Mouse (Mus musculus) intestine, embryonic 16.5 days (tissue): ENCODE results near the gene E330034G19Rik. TPM values are rescaled to one million over a fixed set of nuclear protein-coding genes. Genes with fewer than 3 reads are reported as not detected.
A peak's percentile ranks its signal among the peaks of the same experiment; 100 is the strongest.

Experiments used
- ATAC-seq: fragments of 200-750 bp; cut with Nextera tagmentation; 2 replicates; pipeline ENCODE4 v1.8.0; 2017; ENCODE audit warnings: moderate TSS enrichment, moderate library complexity
- H3K27ac ChIP-seq: fragments of 300-500 bp; sonication (generic); 2 replicates; pipeline ENCODE4 v1.5.1; 2014; ENCODE audit warnings: mild to moderate bottlenecking, low read length
- H3K27me3 ChIP-seq: fragments of 300-500 bp; sonication (generic); replicated peaks from 2 replicates; pipeline ENCODE4 v1.6.1; 2014; ENCODE audit warnings: low read length, control low read depth, mixed read lengths; ENCODE audit not compliant: control insufficient read depth, insufficient read depth
- H3K36me3 ChIP-seq: fragments of 300-500 bp; sonication (generic); 2 replicates; pipeline ENCODE4 v1.6.1; 2014; ENCODE audit warnings: low read length, control low read depth; ENCODE audit not compliant: control insufficient read depth, insufficient read depth
- H3K4me1 ChIP-seq: fragments of 300-500 bp; sonication (generic); 2 replicates; pipeline ENCODE4 v1.6.1; 2014; ENCODE audit warnings: low read length, control low read depth, mixed read lengths; ENCODE audit not compliant: control insufficient read depth, insufficient read depth
- H3K4me2 ChIP-seq: fragments of 300-500 bp; sonication (generic); 2 replicates; pipeline ENCODE4 v1.6.1; 2014; ENCODE audit warnings: low read depth, low read length, control low read depth
- H3K4me3 ChIP-seq: fragments of 300-500 bp; sonication (generic); 2 replicates; pipeline ENCODE4 v1.5.1; 2014; ENCODE audit warnings: mild to moderate bottlenecking, low read length
- H3K9ac ChIP-seq: fragments of 300-500 bp; sonication (generic); 2 replicates; pipeline ENCODE4 v1.6.1; 2014; ENCODE audit warnings: low read depth, low read length
- H3K9me3 ChIP-seq: fragments of 300-500 bp; sonication (generic); 2 replicates; pipeline ENCODE4 v1.6.1; 2016; ENCODE audit warnings: low read length, control low read depth; ENCODE audit not compliant: control insufficient read depth
- WGBS: fragments of 180-500 bp; shearing (Covaris S2); extraction: QIAGEN DNeasy Blood & Tissue Kit; methylation state at CpG from one replicate; pipeline ENCODE4 v1.1.7; 2014; 5-methylcytosine and 5-hydroxymethylcytosine counted together
- polyA plus RNA-seq: library from polyadenylated mRNA; unstranded; fragments of >200 nt; fragmentation: Nextera tagmentation; extraction: Ambion mirVana; gene quantifications from 2 replicates; pipeline ENCODE4 v1.2.1, GENCODE M21; 2015

E330034G19Rik gene
- not detected in 2 replicates for polyA plus RNA-seq

DNA sequence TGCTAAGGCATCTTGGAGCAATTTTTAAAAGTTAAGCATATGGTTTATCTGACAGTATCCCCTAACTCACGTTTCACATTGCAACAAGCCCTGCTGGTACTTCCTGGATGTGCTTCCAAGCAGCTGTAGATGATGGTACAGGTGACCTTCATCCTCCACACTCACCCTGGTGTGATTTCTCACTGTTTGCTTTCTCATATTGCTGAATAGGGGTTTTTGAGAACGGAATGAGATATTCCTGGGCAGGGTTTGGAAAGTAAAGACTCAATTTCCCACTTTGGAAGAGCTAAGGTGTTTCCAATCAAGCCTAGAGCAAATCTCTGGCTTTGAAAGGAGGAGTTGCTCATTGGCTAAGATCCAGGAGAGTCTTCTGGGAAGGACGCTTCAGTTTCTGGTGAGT, at the start of gene E330034G19Rik:
E330034G19Rik (plus strand) TSS at position 301 of the 400 bp plus-strand sequence.
- H3K4me1 ChIP-seq, result no peaks in the 10 kb centered on the region
- H3K36me3 ChIP-seq, result no peaks in the 10 kb centered on the region
- WGBS, result 45% methylated on average over 3 of the region's 3 CpGs
- H3K9me3 ChIP-seq, result no peaks in the 10 kb centered on the region
- no peak within 1 kb of the TSS for H3K4me3 ChIP-seq
- no peak within 1 kb of the TSS for H3K27ac ChIP-seq
- H3K9ac ChIP-seq, result no peak within 1 kb of the TSS
- H3K4me2 ChIP-seq, result no peak within 1 kb of the TSS
- no peak for ATAC-seq
- H3K27me3 ChIP-seq, result no peaks in the 10 kb centered on the region

- Histone ChIP-seq H3K9me3 (no peaks in the 10 kb centered on the region), H3K4me2 (peak overlapping the region; percentile 94), H3K4me1 (peaks cover 14% of the 10 kb centered on the region), H3K36me3 (no peaks in the 10 kb centered on the region), H3K9ac (peak overlapping the region; percentile 91), H3K27me3 (no peaks in the 10 kb centered on the region), H3K4me3 (peak overlapping the region; percentile 90), H3K27ac (peak overlapping the region; percentile 91)
- WGBS, result under 1% methylated on average over 40 of the region's 40 CpGs
- ATAC-seq, result peak; percentile 73
Measured at GRCm38 (mm10) chr14:24244330-24245176, 48.5 kb upstream of the E330034G19Rik start.

GRCm38 (mm10) chr14:24245177-24246081, 47.6 kb upstream of the E330034G19Rik start, which contains the start of gene Dlg5:
Gene Dlg5 (minus strand): TSS chr14:24245920.
- H3K4me2 ChIP-seq, result peak within 1 kb of the TSS; percentile 94
- H3K27me3 ChIP-seq, result no peaks in the 10 kb centered on the region
- H3K9me3 ChIP-seq, result no peaks in the 10 kb centered on the region
- under 1% methylated on average over 77 of the region's 98 CpGs for WGBS
- H3K36me3 ChIP-seq, result no peaks in the 10 kb centered on the region
- peak within 1 kb of the TSS; percentile 90 for H3K4me3 ChIP-seq
- ATAC-seq, result peak; percentile 89
- H3K9ac ChIP-seq, result peak within 1 kb of the TSS; percentile 91
- peak within 1 kb of the TSS; percentile 91 for H3K27ac ChIP-seq
- H3K4me1 ChIP-seq, result peaks cover 13% of the 10 kb centered on the region

DNA sequence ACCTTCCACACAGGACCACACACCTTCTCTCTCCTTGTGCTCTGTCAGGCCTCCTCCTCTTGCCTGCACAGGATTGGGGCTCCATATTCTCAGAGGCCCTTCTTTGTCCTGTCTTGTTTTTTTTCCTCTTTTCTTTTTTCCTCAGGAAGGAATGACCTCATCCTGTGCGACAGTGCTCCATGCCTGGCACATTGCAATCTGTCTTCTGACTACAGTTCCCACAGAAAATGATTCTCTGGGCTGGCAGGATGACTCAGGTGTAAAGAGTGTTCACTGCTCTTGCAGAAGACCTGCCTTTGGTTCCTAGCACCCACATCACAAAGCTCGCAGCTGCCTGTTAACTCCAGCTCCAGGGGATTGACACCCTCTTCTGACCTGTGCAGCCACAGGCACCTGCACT, 43.1 kb upstream of the E330034G19Rik start:
- Histone ChIP-seq H3K27me3 (no peaks in the 10 kb centered on the region), H3K4me2 (no peak overlapping the region), H3K4me1 (peaks cover 16% of the 10 kb centered on the region), H3K27ac (no peak overlapping the region), H3K36me3 (no peaks in the 10 kb centered on the region), H3K9me3 (no peaks in the 10 kb centered on the region), H3K9ac (no peak overlapping the region), H3K4me3 (no peak overlapping the region)
- no peak for ATAC-seq
- 67% methylated on average over 2 of the region's 2 CpGs for WGBS

DNA sequence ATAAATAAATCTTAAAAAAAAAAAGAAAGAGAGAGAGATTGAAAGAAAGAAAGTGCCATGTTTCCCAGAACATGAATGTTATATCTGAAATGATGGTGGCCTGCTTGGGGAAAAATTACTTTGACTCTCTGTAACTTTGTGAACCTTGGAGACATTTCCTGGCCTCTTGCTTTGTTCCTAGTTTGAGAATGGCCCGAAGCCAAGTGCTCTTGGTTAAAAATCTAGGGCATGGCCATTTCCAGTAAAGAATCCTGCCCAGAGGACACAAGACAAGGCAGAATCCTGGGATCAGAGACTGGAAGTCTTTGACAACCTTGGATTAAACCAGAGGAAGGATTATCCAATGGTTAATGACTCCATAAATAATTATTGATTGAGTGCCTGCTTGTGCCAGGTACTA, 41.7 kb upstream of the E330034G19Rik start:
- 79% methylated on average over 1 of the region's 1 CpGs for WGBS

DNA sequence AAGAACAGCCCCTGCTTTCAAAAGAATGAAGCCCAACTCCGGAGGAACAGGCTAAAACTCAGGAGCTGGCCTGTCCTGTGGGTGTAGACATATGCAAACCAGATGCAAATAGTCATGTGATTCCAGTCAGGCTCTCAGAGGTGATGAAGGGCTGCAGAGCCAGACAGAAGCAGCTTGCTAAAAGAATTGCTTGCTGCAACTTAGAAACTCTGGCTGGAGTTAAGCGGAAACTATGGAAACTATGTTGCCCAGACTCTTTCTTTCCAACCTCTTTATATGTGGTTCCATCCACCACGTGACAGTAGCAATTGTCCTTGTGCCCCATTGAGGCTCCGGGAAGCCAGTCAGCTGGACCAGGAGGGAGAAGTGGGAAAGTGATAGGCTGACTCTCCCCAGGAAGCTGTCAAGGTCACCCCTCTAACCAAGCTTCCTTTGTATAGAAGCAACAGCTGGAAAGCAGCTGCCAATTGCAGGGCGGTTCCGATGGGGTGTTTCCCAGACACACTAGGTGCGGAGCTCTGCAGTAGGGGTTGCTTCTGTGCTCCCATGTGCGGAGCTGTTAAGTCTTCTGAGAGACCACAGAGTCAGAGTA, 39.3 kb upstream of the E330034G19Rik start:
- Histone ChIP-seq H3K27ac (peak overlapping the region; percentile 84), H3K9ac (0 out of 2 replicates have a peak overlapping the region, but pooled peaks have one; percentile 6), H3K36me3 (no peaks in the 10 kb centered on the region), H3K27me3 (no peaks in the 10 kb centered on the region), H3K9me3 (no peaks in the 10 kb centered on the region), H3K4me1 (peaks cover 12% of the 10 kb centered on the region), H3K4me2 (no peak overlapping the region), H3K4me3 (no peak overlapping the region)
- ATAC-seq, result peak; percentile 92
- WGBS, result 6% methylated on average over 8 of the region's 8 CpGs

More for the DNA sequence above, 41.7 kb upstream of the E330034G19Rik start:
- Histone ChIP-seq H3K27ac (no peak overlapping the region), H3K4me1 (peaks cover 12% of the 10 kb centered on the region), H3K27me3 (no peaks in the 10 kb centered on the region), H3K9ac (no peak overlapping the region), H3K9me3 (no peaks in the 10 kb centered on the region), H3K4me3 (no peak overlapping the region), H3K4me2 (no peak overlapping the region), H3K36me3 (no peaks in the 10 kb centered on the region)
- ATAC-seq, result no peak

GRCm38 (mm10) chr14:24255956-24256355, 37.1 kb upstream of the E330034G19Rik start:
- Histone ChIP-seq H3K27me3 (no peaks in the 10 kb centered on the region), H3K4me2 (no peak overlapping the region), H3K4me1 (peaks cover 12% of the 10 kb centered on the region), H3K9ac (no peak overlapping the region), H3K9me3 (no peaks in the 10 kb centered on the region), H3K27ac (no peak overlapping the region), H3K36me3 (no peaks in the 10 kb centered on the region), H3K4me3 (no peak overlapping the region)
- no peak for ATAC-seq
- WGBS, result 59% methylated on average over 2 of the region's 2 CpGs

DNA sequence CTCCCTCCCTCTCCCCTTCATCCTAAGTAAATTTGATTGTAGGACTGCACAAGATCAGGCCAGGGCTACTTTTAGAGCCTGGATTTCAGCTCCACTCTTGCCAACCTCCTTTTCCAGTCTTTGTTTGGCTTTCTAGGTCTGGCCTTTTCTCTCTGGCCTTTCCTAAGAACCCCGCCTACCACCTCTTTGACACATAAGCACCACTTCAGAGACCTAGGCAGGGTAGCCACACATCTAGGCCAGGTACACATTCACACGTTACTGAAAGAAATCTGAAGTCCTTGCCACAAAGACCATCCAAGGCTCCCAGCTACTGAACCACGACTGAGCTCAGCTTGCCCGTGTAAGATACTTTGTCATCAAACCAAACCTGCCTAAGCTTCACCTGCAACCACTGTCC, 32.6 kb upstream of the E330034G19Rik start:
- H3K4me3 ChIP-seq, result no peak overlapping the region
- no peak overlapping the region for H3K27ac ChIP-seq
- no peak overlapping the region for H3K9ac ChIP-seq
- ATAC-seq, result no peak
- peaks cover 5% of the 10 kb centered on the region; the same call in 1 of the 2 replicates for H3K4me1 ChIP-seq
- H3K36me3 ChIP-seq, result no peaks in the 10 kb centered on the region
- H3K9me3 ChIP-seq, result no peaks in the 10 kb centered on the region
- WGBS, result 65% methylated on average over 4 of the region's 4 CpGs
- H3K27me3 ChIP-seq, result no peaks in the 10 kb centered on the region
- no peak overlapping the region for H3K4me2 ChIP-seq

DNA sequence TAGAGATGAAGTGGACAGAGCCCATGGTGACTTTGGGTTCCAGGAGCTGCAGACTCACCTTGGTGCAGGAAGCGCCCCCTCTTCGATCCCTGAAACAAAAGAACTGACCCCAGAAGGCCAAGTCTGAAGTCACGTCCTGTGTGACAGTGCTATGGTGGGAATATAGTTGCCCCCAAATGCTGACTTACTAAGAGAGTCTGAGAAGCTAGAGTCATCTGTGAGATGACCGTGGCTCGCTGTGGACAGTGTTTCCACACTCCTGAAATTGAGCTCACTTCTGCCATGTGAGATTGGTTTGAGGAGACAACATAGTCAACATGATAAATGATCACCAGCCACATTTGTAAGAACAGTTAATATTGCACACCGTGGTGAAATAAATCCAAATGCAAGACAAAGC, 30.6 kb upstream of the E330034G19Rik start:
- 70% methylated on average over 6 of the region's 6 CpGs for WGBS

More for the DNA sequence above, 30.6 kb upstream of the E330034G19Rik start:
- Histone ChIP-seq H3K36me3 (no peaks in the 10 kb centered on the region), H3K4me1 (peaks cover 5% of the 10 kb centered on the region; the same call in 1 of the 2 replicates), H3K9me3 (no peaks in the 10 kb centered on the region), H3K27me3 (no peaks in the 10 kb centered on the region), H3K4me2 (no peak overlapping the region), H3K27ac (no peak overlapping the region), H3K9ac (no peak overlapping the region), H3K4me3 (no peak overlapping the region)
- no peak for ATAC-seq
